Mouse (Mus musculus): ENCODE data around the gene Tcf25. TPM values are rescaled to one million over a fixed set of nuclear protein-coding genes. Genes with fewer than 3 reads are reported as not detected.

Gene Tcf25
- total RNA-seq (2014; rRNA removed), result 540 and 551 TPM in 2 replicates
- polyA plus RNA-seq (2015; fragmentation: Nextera tagmentation; extraction: Ambion mirVana), result 407 and 411 TPM in 2 replicates

GRCm38 (mm10) chr8:123373403-123374238 is at the start of gene Tcf25:
Gene Tcf25, plus strand, starts transcription at chr8:123373753.
- ATAC-seq, result peak; percentile 95
- H3K9ac ChIP-seq (replicated peaks; ENCODE audit: low read length), result peak within 1 kb of the TSS; percentile 86
- H3K4me1 ChIP-seq (ENCODE audit: insufficient read depth, low read length), result peaks cover 21% of the 10 kb centered on the region
- peak; percentile 77 for TF ChIP-seq CTCF (IDR thresholded peaks at IDR 0.05; ENCODE audit: low read depth)
- peak within 1 kb of the TSS; percentile 74 for H3K4me2 ChIP-seq (ENCODE audit: low read depth, low read length)
- peak within 1 kb of the TSS; percentile 78 for H3K4me3 ChIP-seq (ENCODE audit: low read length)
- peaks cover 7% of the 10 kb centered on the region for H3K36me3 ChIP-seq (ENCODE audit: insufficient read depth, low read length)
- H3K9me3 ChIP-seq (ENCODE audit: low read length), result no peaks in the 10 kb centered on the region
- H3K27ac ChIP-seq, result peak within 1 kb of the TSS; percentile 98
- H3K27me3 ChIP-seq (ENCODE audit: insufficient read depth, low read length), result no peaks in the 10 kb centered on the region
- 1% methylated on average over 75 of the region's 75 CpGs for WGBS
- DNase-seq (ENCODE audit: low spot score), result peak; percentile 100

GRCm38 (mm10) chr8:123328552-123328951 is 45.0 kb upstream of the Tcf25 start:
- no peaks in the 10 kb centered on the region for H3K36me3 ChIP-seq (ENCODE audit: insufficient read depth, low read length)
- peaks cover 3% of the 10 kb centered on the region; the same call in 1 of the 2 replicates for H3K4me1 ChIP-seq (ENCODE audit: insufficient read depth, low read length)
- no peak overlapping the region for H3K27ac ChIP-seq
- no peak for ATAC-seq
- H3K27me3 ChIP-seq (ENCODE audit: insufficient read depth, low read length), result no peaks in the 10 kb centered on the region
- no peaks in the 10 kb centered on the region for H3K9me3 ChIP-seq (ENCODE audit: low read length)
- H3K9ac ChIP-seq (replicated peaks; ENCODE audit: low read length), result no peak overlapping the region
- 92% methylated on average over 2 of the region's 2 CpGs for WGBS
- TF ChIP-seq CTCF (IDR thresholded peaks at IDR 0.05; ENCODE audit: low read depth), result no peak
- no peak for DNase-seq (ENCODE audit: low spot score)
- no peak overlapping the region for H3K4me2 ChIP-seq (ENCODE audit: low read depth, low read length)
- H3K4me3 ChIP-seq (ENCODE audit: low read length), result no peak overlapping the region

GRCm38 (mm10) chr8:123329350-123329749 is 44.2 kb upstream of the Tcf25 start:
- Histone ChIP-seq H3K27ac (no peak overlapping the region), H3K36me3 (ENCODE audit: insufficient read depth, low read length) (no peaks in the 10 kb centered on the region), H3K4me1 (ENCODE audit: insufficient read depth, low read length) (peaks cover 7% of the 10 kb centered on the region), H3K9me3 (ENCODE audit: low read length) (no peaks in the 10 kb centered on the region), H3K27me3 (ENCODE audit: insufficient read depth, low read length) (no peaks in the 10 kb centered on the region), H3K4me2 (ENCODE audit: low read depth, low read length) (no peak overlapping the region), H3K9ac (replicated peaks; ENCODE audit: low read length) (no peak overlapping the region), H3K4me3 (ENCODE audit: low read length) (no peak overlapping the region)
- TF ChIP-seq CTCF (IDR thresholded peaks at IDR 0.05; ENCODE audit: low read depth), result no peak
- 93% methylated on average over 4 of the region's 4 CpGs for WGBS
- ATAC-seq (no peak), DNase-seq (ENCODE audit: low spot score) (no peak)

GRCm38 (mm10) chr8:123329961-123330360 is 43.6 kb upstream of the Tcf25 start:
- ATAC-seq, result no peak
- peaks cover 12% of the 10 kb centered on the region for H3K4me1 ChIP-seq (ENCODE audit: insufficient read depth, low read length)
- H3K4me3 ChIP-seq (ENCODE audit: low read length), result no peak overlapping the region
- TF ChIP-seq CTCF (IDR thresholded peaks at IDR 0.05; ENCODE audit: low read depth), result no peak
- H3K27me3 ChIP-seq (ENCODE audit: insufficient read depth, low read length), result no peaks in the 10 kb centered on the region
- no peak overlapping the region for H3K9ac ChIP-seq (replicated peaks; ENCODE audit: low read length)
- no peak overlapping the region for H3K27ac ChIP-seq
- no peaks in the 10 kb centered on the region for H3K9me3 ChIP-seq (ENCODE audit: low read length)
- DNase-seq (ENCODE audit: low spot score), result no peak
- no peaks in the 10 kb centered on the region for H3K36me3 ChIP-seq (ENCODE audit: insufficient read depth, low read length)
- 66% methylated on average over 5 of the region's 5 CpGs for WGBS
- no peak overlapping the region for H3K4me2 ChIP-seq (ENCODE audit: low read depth, low read length)

- Histone ChIP-seq H3K4me2 (ENCODE audit: low read depth, low read length) (no peak overlapping the region), H3K36me3 (ENCODE audit: insufficient read depth, low read length) (no peaks in the 10 kb centered on the region), H3K9me3 (ENCODE audit: low read length) (no peaks in the 10 kb centered on the region), H3K9ac (replicated peaks; ENCODE audit: low read length) (no peak overlapping the region), H3K27me3 (ENCODE audit: insufficient read depth, low read length) (no peaks in the 10 kb centered on the region), H3K27ac (0 out of 2 replicates have a peak overlapping the region, but pooled peaks have one; percentile 95), H3K4me1 (ENCODE audit: insufficient read depth, low read length) (peaks cover 12% of the 10 kb centered on the region), H3K4me3 (ENCODE audit: low read length) (no peak overlapping the region)
- WGBS, result 80% methylated on average over 6 of the region's 6 CpGs
- no peak for ATAC-seq
- no peak for DNase-seq (ENCODE audit: low spot score)
- no peak for TF ChIP-seq CTCF (IDR thresholded peaks at IDR 0.05; ENCODE audit: low read depth)
Measured at GRCm38 (mm10) chr8:123330701-123331100, 42.9 kb upstream of the Tcf25 start.

- DNase-seq (ENCODE audit: low spot score) (no peak), ATAC-seq (no peak)
- peaks cover 12% of the 10 kb centered on the region for H3K4me1 ChIP-seq (ENCODE audit: insufficient read depth, low read length)
- H3K36me3 ChIP-seq (ENCODE audit: insufficient read depth, low read length), result no peaks in the 10 kb centered on the region
- peak overlapping the region; percentile 95 for H3K27ac ChIP-seq
- H3K27me3 ChIP-seq (ENCODE audit: insufficient read depth, low read length), result no peaks in the 10 kb centered on the region
- H3K9ac ChIP-seq (replicated peaks; ENCODE audit: low read length), result no peak overlapping the region
- peak overlapping the region; percentile 76 for H3K4me3 ChIP-seq (ENCODE audit: low read length)
- H3K4me2 ChIP-seq (ENCODE audit: low read depth, low read length), result peak overlapping the region; percentile 67
- H3K9me3 ChIP-seq (ENCODE audit: low read length), result no peaks in the 10 kb centered on the region
- TF ChIP-seq CTCF (IDR thresholded peaks at IDR 0.05; ENCODE audit: low read depth), result no peak
- WGBS, result 85% methylated on average over 2 of the region's 2 CpGs
Measured at GRCm38 (mm10) chr8:123331301-123331700, 42.3 kb upstream of the Tcf25 start.

- no peak for TF ChIP-seq CTCF (IDR thresholded peaks at IDR 0.05; ENCODE audit: low read depth)
- ATAC-seq, result no peak
- WGBS, result 17% methylated on average over 8 of the region's 8 CpGs
- Histone ChIP-seq H3K27me3 (ENCODE audit: insufficient read depth, low read length) (no peaks in the 10 kb centered on the region), H3K36me3 (ENCODE audit: insufficient read depth, low read length) (no peaks in the 10 kb centered on the region), H3K4me1 (ENCODE audit: insufficient read depth, low read length) (peaks cover 12% of the 10 kb centered on the region), H3K27ac (peak overlapping the region; percentile 95), H3K4me3 (ENCODE audit: low read length) (peak overlapping the region; percentile 76), H3K9me3 (ENCODE audit: low read length) (no peaks in the 10 kb centered on the region), H3K4me2 (ENCODE audit: low read depth, low read length) (peak overlapping the region; percentile 67), H3K9ac (replicated peaks; ENCODE audit: low read length) (peak overlapping the region; percentile 85)
- peak; percentile 56 for DNase-seq (ENCODE audit: low spot score)
Measured at GRCm38 (mm10) chr8:123331810-123332209, 41.7 kb upstream of the Tcf25 start.
